Mouse (Mus musculus) brain, embryonic 18.5 days (tissue): ENCODE measurements around the gene Lax1.
"Not testable (repeated sequence)": the region's sequence is repeated elsewhere in the genome, so short reads cannot be mapped to it uniquely, and the experiment has no call there.

Experiments
- DNase-seq: peaks from one replicate; pipeline ENCODE4 v3.0.0-alpha.2; 2012; ENCODE audit warnings: low read depth, low spot score

Gene Lax1

GRCm38 (mm10) chr1:133688301-133688700 lies 1.6 kb downstream of the Lax1 start:
- no peak for DNase-seq

GRCm38 (mm10) chr1:133685749-133686519 lies 4.0 kb downstream of the Lax1 start:
- no peak for DNase-seq

- no peak for DNase-seq
These were observed 18.1 kb downstream of the Lax1 start for GRCm38 (mm10) chr1:133671801-133672200.

GRCm38 (mm10) chr1:133671266-133671665 lies 18.6 kb downstream of the Lax1 start:
- DNase-seq: no peak

GRCm38 (mm10) chr1:133670776-133671175 lies 19.1 kb downstream of the Lax1 start:
- DNase-seq: no peak

- no peak for DNase-seq
These were observed 19.7 kb downstream of the Lax1 start for GRCm38 (mm10) chr1:133670190-133670589.

GRCm38 (mm10) chr1:133668618-133669017 lies 21.3 kb downstream of the Lax1 start:
- no peak for DNase-seq

- DNase-seq: no peak
These were observed 22.2 kb downstream of the Lax1 start for GRCm38 (mm10) chr1:133667721-133668120.

- not testable (repeated sequence) for DNase-seq
These were observed 24.2 kb downstream of the Lax1 start for GRCm38 (mm10) chr1:133665713-133666112.

- DNase-seq: no peak
These were observed 25.5 kb downstream of the Lax1 start for GRCm38 (mm10) chr1:133664203-133664970.

- no peak for DNase-seq
These were observed 26.5 kb downstream of the Lax1 start for GRCm38 (mm10) chr1:133663427-133663826.

- no peak for DNase-seq
These were observed 27.0 kb downstream of the Lax1 start for GRCm38 (mm10) chr1:133662941-133663340.

GRCm38 (mm10) chr1:133661203-133661933 lies 28.5 kb downstream of the Lax1 start, which contains the start of gene Gm38394:
Gene Gm38394 (minus strand): TSS chr1:133661318.
- peak; percentile 91 for DNase-seq

- peak; percentile 36 for DNase-seq
These were observed 29.3 kb downstream of the Lax1 start, which contains the start of gene Zbed6 for GRCm38 (mm10) chr1:133660466-133661202. Gene Zbed6 (minus strand): TSS chr1:133660885.

- no peak for DNase-seq
These were observed 31.0 kb downstream of the Lax1 start for GRCm38 (mm10) chr1:133658878-133659277.

GRCm38 (mm10) chr1:133656811-133657210 lies 33.1 kb downstream of the Lax1 start:
- no peak for DNase-seq

- no peak for DNase-seq
These were observed 36.9 kb downstream of the Lax1 start for GRCm38 (mm10) chr1:133653033-133653432.

GRCm38 (mm10) chr1:133650288-133651055 lies 39.4 kb downstream of the Lax1 start:
- no peak for DNase-seq

GRCm38 (mm10) chr1:133645652-133646051 lies 44.3 kb downstream of the Lax1 start:
- DNase-seq: no peak

- no peak for DNase-seq
These were observed 48.7 kb downstream of the Lax1 start for GRCm38 (mm10) chr1:133641163-133641562.

GRCm38 (mm10) chr1:133638517-133638916 lies 51.4 kb downstream of the Lax1 start:
- DNase-seq: no peak
